Mouse (Mus musculus): ENCODE measurements around the gene Ahsa1. TPM values are rescaled to one million over a fixed set of nuclear protein-coding genes. Genes with fewer than 3 reads are reported as not detected.

Ahsa1 gene
- polyA plus RNA-seq (2015; fragmentation: Nextera tagmentation; extraction: Ambion mirVana), result 207 and 209 TPM in 2 replicates

- Histone ChIP-seq H3K4me1 (replicated peaks) (peaks cover 27% of the 10 kb centered on the region), H3K27ac (peak within 1 kb of the TSS; percentile 86), H3K9ac (replicated peaks) (peak within 1 kb of the TSS; percentile 89), H3K9me3 (no peaks in the 10 kb centered on the region), H3K27me3 (no peaks in the 10 kb centered on the region), H3K4me2 (replicated peaks) (peak within 1 kb of the TSS; percentile 94), H3K4me3 (replicated peaks) (peak within 1 kb of the TSS; percentile 82), H3K36me3 (peaks cover 51% of the 10 kb centered on the region)
- peak; percentile 98 for ATAC-seq
- 1% methylated on average over 31 of the region's 31 CpGs for WGBS
Observed at GRCm38 (mm10) chr12:87266108-87266826, at the start of gene Ahsa1, which contains the start of gene Vipas39. TSS of gene Ahsa1 (plus strand) at chr12:87266479. TSS of gene Vipas39 (minus strand) at chr12:87266256.

- H3K27me3 ChIP-seq, result no peaks in the 10 kb centered on the region
- H3K27ac ChIP-seq, result no peak overlapping the region
- no peaks in the 10 kb centered on the region for H3K9me3 ChIP-seq
- no peak overlapping the region for H3K4me3 ChIP-seq (replicated peaks)
- H3K36me3 ChIP-seq, result 0 out of 2 replicates have a peak, but pooled peaks cover 2% of the 10 kb centered on the region
- H3K4me1 ChIP-seq (replicated peaks), result 0 out of 2 replicates have a peak, but pooled peaks cover 4% of the 10 kb centered on the region
- no peak overlapping the region for H3K9ac ChIP-seq (replicated peaks)
- ATAC-seq, result no peak
- H3K4me2 ChIP-seq (replicated peaks), result no peak overlapping the region
Observed at GRCm38 (mm10) chr12:87217596-87217995, 48.7 kb upstream of the Ahsa1 start.

GRCm38 (mm10) chr12:87219362-87219761 lies 46.9 kb upstream of the Ahsa1 start:
- 0 out of 2 replicates have a peak, but pooled peaks cover 2% of the 10 kb centered on the region for H3K36me3 ChIP-seq
- H3K9me3 ChIP-seq, result no peaks in the 10 kb centered on the region
- no peak overlapping the region for H3K9ac ChIP-seq (replicated peaks)
- ATAC-seq, result no peak
- H3K4me3 ChIP-seq (replicated peaks), result no peak overlapping the region
- no peaks in the 10 kb centered on the region for H3K27me3 ChIP-seq
- no peak overlapping the region for H3K4me2 ChIP-seq (replicated peaks)
- whole genome bisulfite sequencing, result 72% methylated on average over 7 of the region's 7 CpGs
- 0 out of 2 replicates have a peak, but pooled peaks cover 4% of the 10 kb centered on the region for H3K4me1 ChIP-seq (replicated peaks)
- H3K27ac ChIP-seq, result no peak overlapping the region

GRCm38 (mm10) chr12:87224950-87225349 lies 41.3 kb upstream of the Ahsa1 start:
- no peak for ATAC-seq
- peaks cover 8% of the 10 kb centered on the region; the same call in 1 of the 2 replicates for H3K36me3 ChIP-seq
- no peak overlapping the region for H3K4me2 ChIP-seq (replicated peaks)
- no peak overlapping the region for H3K27ac ChIP-seq
- H3K9ac ChIP-seq (replicated peaks), result no peak overlapping the region
- H3K4me1 ChIP-seq (replicated peaks), result no peaks in the 10 kb centered on the region
- no peaks in the 10 kb centered on the region for H3K9me3 ChIP-seq
- 77% methylated on average over 10 of the region's 10 CpGs for WGBS
- no peaks in the 10 kb centered on the region for H3K27me3 ChIP-seq
- H3K4me3 ChIP-seq (replicated peaks), result no peak overlapping the region

GRCm38 (mm10) chr12:87226801-87227200 lies 39.5 kb upstream of the Ahsa1 start:
- Histone ChIP-seq H3K36me3 (peaks cover 6% of the 10 kb centered on the region; the same call in 1 of the 2 replicates), H3K4me2 (replicated peaks) (no peak overlapping the region), H3K4me3 (replicated peaks) (no peak overlapping the region), H3K9ac (replicated peaks) (no peak overlapping the region), H3K4me1 (replicated peaks) (no peaks in the 10 kb centered on the region), H3K27ac (no peak overlapping the region), H3K9me3 (no peaks in the 10 kb centered on the region), H3K27me3 (no peaks in the 10 kb centered on the region)
- no peak for ATAC-seq
- 78% methylated on average over 7 of the region's 7 CpGs for WGBS

GRCm38 (mm10) chr12:87229633-87230032 lies 36.6 kb upstream of the Ahsa1 start:
- H3K9ac ChIP-seq (replicated peaks), result no peak overlapping the region
- no peak overlapping the region for H3K4me2 ChIP-seq (replicated peaks)
- H3K4me1 ChIP-seq (replicated peaks), result no peaks in the 10 kb centered on the region
- H3K27ac ChIP-seq, result no peak overlapping the region
- H3K4me3 ChIP-seq (replicated peaks), result no peak overlapping the region
- ATAC-seq, result no peak
- H3K9me3 ChIP-seq, result no peaks in the 10 kb centered on the region
- 92% methylated on average over 2 of the region's 2 CpGs for WGBS
- H3K27me3 ChIP-seq, result no peaks in the 10 kb centered on the region
- peaks cover 8% of the 10 kb centered on the region; the same call in 1 of the 2 replicates for H3K36me3 ChIP-seq

- Histone ChIP-seq H3K4me1 (replicated peaks) (no peaks in the 10 kb centered on the region), H3K4me3 (replicated peaks) (no peak overlapping the region), H3K36me3 (peaks cover 8% of the 10 kb centered on the region; the same call in 1 of the 2 replicates), H3K4me2 (replicated peaks) (no peak overlapping the region), H3K9ac (replicated peaks) (no peak overlapping the region), H3K27ac (no peak overlapping the region), H3K27me3 (no peaks in the 10 kb centered on the region), H3K9me3 (no peaks in the 10 kb centered on the region)
- ATAC-seq, result no peak
Observed at GRCm38 (mm10) chr12:87230379-87230895, 35.8 kb upstream of the Ahsa1 start.

GRCm38 (mm10) chr12:87236882-87237483 lies 29.3 kb upstream of the Ahsa1 start:
- no peak overlapping the region for H3K9ac ChIP-seq (replicated peaks)
- H3K27me3 ChIP-seq, result no peaks in the 10 kb centered on the region
- no peaks in the 10 kb centered on the region for H3K9me3 ChIP-seq
- H3K4me2 ChIP-seq (replicated peaks), result no peak overlapping the region
- 95% methylated on average over 5 of the region's 5 CpGs for WGBS
- no peak overlapping the region for H3K27ac ChIP-seq
- ATAC-seq, result no peak
- peaks cover 45% of the 10 kb centered on the region for H3K36me3 ChIP-seq
- H3K4me3 ChIP-seq (replicated peaks), result no peak overlapping the region
- H3K4me1 ChIP-seq (replicated peaks), result no peaks in the 10 kb centered on the region

GRCm38 (mm10) chr12:87238632-87239031 lies 27.6 kb upstream of the Ahsa1 start, which contains the start of gene Noxred1:
TSS of gene Noxred1 (minus strand) at chr12:87238732.
- Histone ChIP-seq H3K9me3 (no peaks in the 10 kb centered on the region), H3K9ac (replicated peaks) (no peak within 1 kb of the TSS), H3K4me2 (replicated peaks) (no peak within 1 kb of the TSS), H3K27ac (no peak within 1 kb of the TSS), H3K4me1 (replicated peaks) (no peaks in the 10 kb centered on the region), H3K27me3 (no peaks in the 10 kb centered on the region), H3K36me3 (peaks cover 53% of the 10 kb centered on the region), H3K4me3 (replicated peaks) (no peak within 1 kb of the TSS)
- WGBS, result 97% methylated on average over 1 of the region's 1 CpGs
- ATAC-seq, result no peak

- Histone ChIP-seq H3K27ac (no peak overlapping the region), H3K36me3 (peaks cover 90% of the 10 kb centered on the region)
Observed at GRCm38 (mm10) chr12:87250161-87250560, 16.1 kb upstream of the Ahsa1 start.

GRCm38 (mm10) chr12:87253878-87254277 lies 12.4 kb upstream of the Ahsa1 start:
- no peak overlapping the region for H3K4me2 ChIP-seq (replicated peaks)
- ATAC-seq, result no peak
- WGBS, result 96% methylated on average over 6 of the region's 6 CpGs
- H3K4me1 ChIP-seq (replicated peaks), result no peaks in the 10 kb centered on the region
- H3K27ac ChIP-seq, result no peak overlapping the region
- no peaks in the 10 kb centered on the region for H3K9me3 ChIP-seq
- peaks cover 96% of the 10 kb centered on the region for H3K36me3 ChIP-seq
- H3K9ac ChIP-seq (replicated peaks), result no peak overlapping the region
- no peaks in the 10 kb centered on the region for H3K27me3 ChIP-seq
- no peak overlapping the region for H3K4me3 ChIP-seq (replicated peaks)

More at GRCm38 (mm10) chr12:87250161-87250560, 16.1 kb upstream of the Ahsa1 start:
- Histone ChIP-seq H3K4me1 (replicated peaks) (no peaks in the 10 kb centered on the region), H3K4me3 (replicated peaks) (no peak overlapping the region), H3K4me2 (replicated peaks) (no peak overlapping the region), H3K27me3 (no peaks in the 10 kb centered on the region), H3K9ac (replicated peaks) (no peak overlapping the region), H3K9me3 (no peaks in the 10 kb centered on the region)
- no peak for ATAC-seq
- 96% methylated on average over 6 of the region's 6 CpGs for WGBS

GRCm38 (mm10) chr12:87256629-87257028 lies 9.7 kb upstream of the Ahsa1 start:
- 93% methylated on average over 5 of the region's 5 CpGs for WGBS
- no peak for ATAC-seq
- Histone ChIP-seq H3K36me3 (peaks cover 90% of the 10 kb centered on the region), H3K9me3 (no peaks in the 10 kb centered on the region), H3K4me1 (replicated peaks) (no peaks in the 10 kb centered on the region), H3K4me2 (replicated peaks) (no peak overlapping the region), H3K9ac (replicated peaks) (no peak overlapping the region), H3K27ac (no peak overlapping the region), H3K27me3 (no peaks in the 10 kb centered on the region), H3K4me3 (replicated peaks) (no peak overlapping the region)
